Mouse (Mus musculus): ENCODE measurements around the gene Nkain1.

Nkain1 gene

DNA sequence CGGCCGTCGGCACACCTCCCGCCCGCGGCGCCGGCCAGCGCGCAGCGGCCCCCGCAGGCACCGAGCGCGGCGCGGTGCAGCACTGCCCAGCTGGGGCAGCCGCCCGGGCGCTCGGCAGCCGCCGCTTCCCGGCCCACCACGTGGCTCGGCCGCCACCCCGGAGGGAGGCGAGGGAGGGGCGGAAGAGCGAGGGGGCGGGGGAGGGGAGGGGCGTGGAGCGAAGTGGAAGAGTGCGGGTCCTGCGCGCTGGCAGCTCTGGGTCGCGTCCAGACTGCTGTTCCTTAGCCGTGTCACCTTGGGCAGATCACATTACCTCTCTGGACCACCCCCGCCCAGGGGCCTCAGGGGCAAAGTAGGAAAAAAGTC, at the start of gene Nkain1:
TSS of gene Nkain1 (minus strand) at position 126 of the 366 bp plus-strand sequence.
- peak; percentile 15 for DNase-seq

DNA sequence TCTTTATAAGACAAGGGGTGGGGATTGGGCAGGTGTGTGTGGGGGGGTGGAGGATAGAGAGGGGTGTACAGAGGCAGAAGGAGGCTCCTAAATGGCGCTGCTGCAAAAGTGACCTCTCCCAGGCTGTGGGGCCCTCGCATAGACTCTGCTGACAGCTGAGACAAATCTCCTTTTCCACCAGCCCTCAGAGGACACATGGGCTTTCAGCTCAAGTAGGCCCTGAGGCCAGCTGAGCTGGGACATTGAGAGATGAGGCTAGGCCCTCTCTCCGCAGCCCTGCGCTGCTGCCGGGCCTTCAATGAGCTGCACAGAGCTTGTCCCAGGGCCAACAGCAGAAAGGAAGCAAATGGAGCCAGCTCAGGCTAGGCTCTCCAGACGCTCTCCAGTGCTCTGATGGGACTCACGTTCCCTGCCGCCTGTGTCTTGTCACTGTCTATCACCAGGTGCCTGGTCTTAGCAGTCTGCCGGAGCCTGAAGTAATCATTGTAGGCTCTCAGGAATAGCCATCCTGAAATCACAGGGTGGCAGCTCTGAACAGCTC, 4.8 kb upstream of the Nkain1 start:
- DNase-seq: no peak

DNA sequence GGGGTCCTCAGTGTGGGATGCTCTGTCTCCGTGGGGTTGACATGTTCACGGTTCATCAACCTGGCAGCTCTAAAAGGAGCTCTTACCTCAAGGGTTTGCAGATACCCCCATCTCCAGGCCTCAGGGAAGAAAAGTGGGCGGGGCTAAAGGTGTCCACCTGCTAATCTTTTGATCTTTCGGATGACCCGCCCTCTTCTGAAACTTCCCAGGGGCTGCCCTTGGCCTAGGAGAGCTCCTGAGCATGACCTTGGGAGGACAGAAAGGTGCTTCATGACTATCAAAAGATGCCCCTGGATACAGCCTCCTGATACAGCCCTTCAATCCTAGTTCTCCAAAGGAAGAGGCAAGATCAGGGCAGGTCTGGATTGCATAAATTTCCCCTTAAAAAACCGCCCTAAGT, 3.1 kb upstream of the Nkain1 start:
- no peak for DNase-seq

DNA sequence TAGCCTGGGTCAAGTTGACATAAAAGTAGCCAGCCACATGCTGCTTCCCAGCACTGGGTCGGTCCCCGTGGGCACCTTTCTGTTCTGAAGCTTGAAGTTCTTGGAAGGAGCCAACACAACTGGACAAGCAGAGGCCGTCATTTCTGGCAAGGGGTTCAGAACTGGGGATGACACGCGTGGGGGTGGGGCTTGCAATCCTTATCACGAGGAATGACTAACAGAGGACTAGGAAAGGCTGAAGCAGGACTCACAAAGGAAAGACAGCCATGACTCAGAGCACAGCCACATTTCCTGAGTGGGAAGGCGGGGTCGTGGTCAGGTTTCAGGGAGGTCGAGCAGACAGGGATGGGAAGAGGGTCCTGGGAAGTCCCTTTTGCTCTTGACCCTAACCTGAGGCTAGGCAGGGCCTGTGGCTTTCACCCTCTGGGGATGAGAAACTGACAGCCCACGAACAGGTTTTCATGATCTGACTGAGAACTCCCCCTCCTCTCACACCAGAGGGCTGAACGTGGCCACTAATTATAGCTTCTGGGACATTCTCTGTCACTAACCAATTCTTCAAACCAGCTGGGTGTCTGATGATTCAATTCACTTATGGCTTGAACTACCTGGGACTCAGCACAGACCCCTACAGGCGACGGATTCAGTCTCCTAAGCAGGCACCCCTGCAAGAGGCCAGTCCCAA, 2.4 kb upstream of the Nkain1 start:
- no peak for DNase-seq

DNA sequence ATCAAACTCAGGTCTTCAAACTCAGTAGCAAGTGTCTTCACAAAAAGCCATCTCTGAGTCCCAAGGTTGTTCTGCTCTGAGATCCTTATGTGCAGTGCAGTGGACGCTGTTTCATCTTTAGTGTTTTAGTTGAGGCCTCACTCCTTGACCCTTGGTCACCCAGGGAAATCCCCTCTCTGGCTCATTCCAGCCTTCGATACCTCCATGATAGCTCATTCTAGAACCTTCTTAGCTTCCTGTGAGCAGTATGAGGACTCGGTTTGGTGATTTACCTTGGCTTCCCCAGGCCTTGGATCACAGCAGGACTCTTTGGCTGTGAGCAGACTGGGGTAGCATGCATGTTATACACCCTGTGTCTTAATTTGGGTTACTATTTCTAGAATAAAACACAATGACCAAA, 1.6 kb upstream of the Nkain1 start:
- DNase-seq: no peak

DNA sequence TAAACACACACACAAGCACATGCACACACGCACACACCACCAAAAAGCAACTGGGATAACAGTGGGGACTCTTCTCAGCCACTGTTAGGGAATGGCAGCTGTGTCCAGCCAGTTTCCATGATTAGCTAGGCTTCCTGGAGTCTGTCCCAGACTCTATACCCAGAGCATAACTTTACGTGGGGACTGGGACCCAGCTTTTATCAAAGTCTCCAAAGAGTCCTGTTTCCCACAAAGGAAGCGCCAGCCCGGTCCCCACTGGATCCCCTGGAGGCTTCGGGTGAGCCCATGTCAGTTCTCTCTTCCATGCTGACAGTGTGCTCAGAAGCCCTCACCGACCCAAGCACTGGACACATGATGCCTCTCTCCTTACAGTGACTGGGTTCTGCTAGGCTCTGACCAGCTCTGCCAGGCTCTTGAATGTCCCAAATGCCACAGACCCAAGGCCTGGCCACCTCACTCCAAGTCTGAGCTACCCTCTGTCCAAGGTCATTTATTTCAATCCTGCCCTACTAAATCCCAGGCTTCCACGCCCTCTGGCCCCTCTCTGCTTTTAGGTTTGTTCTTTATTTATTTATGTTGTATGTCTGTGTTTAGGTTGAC, 988 bp upstream of the Nkain1 start:
- DNase-seq: no peak

DNA sequence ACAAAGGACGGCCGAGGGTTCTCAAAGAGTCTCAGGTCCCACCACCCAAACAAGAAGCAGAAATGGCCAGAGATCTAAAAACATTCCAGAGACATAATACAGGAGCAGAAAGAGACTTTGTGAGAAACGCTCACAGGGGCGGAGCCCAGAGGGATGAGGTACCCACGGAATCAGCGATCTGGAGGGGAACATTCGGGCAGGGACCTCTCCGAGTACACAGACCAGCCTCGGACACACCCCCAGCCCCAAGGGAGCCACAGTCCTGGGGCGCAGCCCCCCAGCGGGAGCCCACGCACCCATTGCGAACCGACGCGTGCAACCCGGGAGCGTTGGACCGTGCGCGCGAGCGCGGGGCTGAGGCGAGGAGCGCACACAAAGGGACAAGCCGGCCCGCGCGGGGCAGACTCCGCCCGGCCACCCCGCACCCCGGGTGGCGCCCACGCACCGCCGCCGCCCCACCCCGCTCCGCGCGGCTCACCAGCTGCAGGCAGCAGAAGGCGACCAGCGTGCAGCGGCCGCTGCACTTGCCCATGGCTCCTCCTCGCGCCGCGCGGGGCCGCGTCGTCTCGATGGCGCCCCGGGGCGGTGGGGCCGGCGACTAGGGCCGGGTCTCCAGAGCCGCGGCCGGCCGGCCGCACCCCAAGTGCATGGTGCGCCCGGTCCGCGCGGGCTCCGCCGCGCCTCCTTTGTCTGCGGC, 474 bp downstream of the Nkain1 start:
- DNase-seq: peak; percentile 7

DNA sequence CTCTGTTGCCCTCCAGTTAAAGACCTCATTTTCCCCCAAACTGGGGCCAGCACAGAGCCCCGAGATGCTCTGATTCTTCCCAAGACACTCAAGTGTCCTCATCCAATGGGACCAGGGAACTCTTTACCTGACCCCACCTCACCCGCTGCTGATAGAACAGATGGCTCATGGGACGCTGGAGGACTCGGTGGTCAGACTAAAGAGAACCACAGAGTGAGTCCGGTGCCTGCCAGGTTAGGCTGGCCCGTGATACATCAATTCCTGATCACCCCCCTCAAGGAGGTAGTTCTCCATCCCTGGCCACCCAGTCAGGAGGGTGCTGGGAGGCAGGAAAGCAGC, 992 bp downstream of the Nkain1 start:
- no peak for DNase-seq

DNA sequence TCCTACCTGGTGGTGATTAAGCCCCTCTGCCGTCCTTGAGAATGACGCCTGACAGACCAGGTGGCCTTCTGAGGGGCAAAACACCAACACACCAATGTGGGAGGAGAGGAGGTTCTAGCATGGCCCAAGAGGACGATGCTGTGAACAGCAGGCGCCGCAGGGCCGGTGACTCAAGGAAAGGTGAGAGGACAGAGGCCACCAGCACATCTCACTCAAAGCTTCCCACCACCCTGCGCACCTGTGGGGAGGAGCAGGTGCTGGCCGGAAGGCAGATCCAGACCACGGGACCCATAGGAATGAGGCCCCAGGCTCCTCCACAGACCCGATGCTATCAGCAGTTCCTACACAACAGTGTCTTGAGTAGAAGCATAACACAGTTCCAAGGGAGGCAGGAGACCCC, 1.4 kb downstream of the Nkain1 start:
- DNase-seq: no peak

DNA sequence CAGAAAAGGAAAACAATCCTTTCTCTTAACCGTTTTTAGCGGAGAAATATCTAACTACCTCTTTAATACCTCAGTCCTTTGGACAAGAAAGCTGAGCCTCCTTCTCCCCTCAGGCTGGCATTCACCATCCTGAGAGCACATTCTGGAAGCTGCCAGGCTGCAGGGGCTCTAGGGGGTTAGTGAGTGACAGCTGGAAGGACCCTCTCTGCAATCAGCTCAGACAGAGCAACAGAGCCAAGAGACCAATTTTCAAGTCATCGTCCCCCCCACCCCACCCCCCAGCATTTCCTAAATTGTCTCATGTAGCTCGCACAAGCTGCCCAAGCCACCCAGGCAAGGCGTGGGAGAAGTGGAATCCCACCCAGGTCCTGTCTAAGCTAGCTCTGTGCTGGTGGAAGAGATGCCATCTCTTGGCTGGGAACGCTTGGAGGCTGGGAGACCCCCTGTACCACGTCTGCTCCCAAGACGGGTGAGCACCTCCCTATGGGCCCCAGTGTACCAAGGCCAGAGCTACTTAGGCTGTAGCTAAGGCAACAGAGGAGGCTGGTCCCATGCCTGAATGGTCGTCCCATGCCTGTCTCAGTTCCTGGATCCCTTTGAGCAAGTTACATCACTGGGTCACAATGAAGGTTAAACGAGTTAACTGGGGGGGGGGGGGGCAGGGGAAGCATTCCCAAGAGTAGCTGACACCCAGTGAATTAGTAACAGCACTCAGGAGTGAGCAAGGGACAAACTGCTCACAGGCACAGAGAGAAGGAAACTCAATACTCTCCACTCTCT, 2.8 kb downstream of the Nkain1 start:
- no peak for DNase-seq

DNA sequence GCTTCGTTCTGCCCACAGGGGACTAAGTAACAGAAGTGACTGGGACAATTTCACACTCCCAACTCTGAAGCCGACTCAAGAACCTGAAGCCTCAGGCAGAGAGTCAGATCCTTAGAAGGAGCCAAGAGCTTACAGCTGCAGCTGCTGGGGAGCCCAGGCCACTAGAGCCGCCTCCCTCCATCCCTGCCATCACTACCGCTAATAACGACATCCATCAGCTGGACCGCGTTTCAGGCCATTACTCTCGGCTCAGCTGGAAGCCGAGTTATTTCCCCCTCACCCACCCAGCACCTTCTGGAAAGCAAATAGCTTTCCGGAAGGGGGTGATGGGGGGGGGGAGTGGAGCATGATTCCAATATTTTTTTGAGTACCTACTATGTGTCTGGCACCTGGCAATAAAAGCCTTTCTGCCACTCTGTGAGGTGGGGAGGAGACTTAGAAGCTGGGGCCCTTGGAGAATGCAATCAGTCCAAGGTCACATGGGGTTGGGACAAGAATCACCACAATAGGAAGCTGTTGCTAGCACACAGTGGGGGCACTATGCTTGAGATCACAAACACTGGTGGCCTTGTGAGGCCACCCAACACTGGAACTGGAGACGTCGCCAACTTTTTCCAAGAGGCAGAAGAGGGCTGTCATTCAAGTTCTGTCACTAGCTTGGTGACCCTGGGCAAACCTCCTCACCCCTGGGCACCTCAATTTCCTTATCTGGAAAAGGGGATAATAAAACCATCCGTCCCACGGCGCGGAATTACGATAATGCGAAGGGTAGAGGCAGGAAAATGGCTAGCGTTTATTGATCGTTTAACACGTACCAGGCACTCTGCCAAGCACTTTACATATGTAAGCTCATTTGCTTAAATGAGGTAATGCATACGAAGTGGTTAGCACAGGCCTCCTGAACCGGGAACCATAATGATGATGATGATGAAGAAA, 5.7 kb downstream of the Nkain1 start:
- no peak for DNase-seq

DNA sequence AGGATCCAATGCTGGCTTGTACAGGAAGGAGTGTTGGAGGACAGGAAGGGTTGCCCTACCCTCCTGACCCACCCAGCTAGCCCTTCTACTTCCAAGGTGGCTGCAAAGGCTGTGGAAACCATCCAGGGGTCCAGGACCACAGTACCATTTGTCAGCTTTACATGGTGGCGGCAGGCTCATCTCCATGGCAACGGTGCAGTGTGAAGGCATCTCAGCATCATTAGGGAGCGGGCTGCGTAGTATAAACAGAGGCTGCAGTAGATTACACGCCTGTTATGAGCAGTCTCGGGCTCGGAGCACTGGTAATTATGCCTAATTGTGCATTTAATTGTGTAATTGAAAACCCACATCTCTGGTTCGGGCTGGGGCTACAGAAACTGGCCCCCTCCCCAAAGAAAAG, 10.2 kb downstream of the Nkain1 start:
- DNase-seq: no peak

DNA sequence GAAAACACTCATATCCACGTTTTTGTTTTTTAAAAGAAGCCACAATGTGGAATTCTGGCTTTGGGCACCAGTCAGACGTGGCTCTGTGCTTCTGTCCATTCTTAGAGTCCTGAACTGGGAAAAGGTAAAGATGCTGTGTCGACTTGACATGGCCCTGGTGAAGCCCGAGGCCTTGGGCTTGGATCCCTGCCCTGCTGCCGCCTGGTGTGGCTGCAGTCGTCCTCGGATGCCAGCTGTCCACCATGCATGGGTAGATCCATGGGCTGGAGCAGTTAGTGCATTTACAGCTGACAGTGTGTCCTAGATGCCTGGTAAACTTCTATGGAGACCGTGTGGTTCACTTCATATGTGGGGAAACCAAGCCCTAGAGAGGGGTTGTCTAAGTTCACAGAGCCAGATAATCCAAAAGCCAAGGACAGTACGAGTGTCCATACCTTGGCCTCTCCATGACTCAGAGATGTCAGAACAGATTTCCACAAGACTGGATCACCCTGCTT, 10.7 kb downstream of the Nkain1 start:
- no peak for DNase-seq

DNA sequence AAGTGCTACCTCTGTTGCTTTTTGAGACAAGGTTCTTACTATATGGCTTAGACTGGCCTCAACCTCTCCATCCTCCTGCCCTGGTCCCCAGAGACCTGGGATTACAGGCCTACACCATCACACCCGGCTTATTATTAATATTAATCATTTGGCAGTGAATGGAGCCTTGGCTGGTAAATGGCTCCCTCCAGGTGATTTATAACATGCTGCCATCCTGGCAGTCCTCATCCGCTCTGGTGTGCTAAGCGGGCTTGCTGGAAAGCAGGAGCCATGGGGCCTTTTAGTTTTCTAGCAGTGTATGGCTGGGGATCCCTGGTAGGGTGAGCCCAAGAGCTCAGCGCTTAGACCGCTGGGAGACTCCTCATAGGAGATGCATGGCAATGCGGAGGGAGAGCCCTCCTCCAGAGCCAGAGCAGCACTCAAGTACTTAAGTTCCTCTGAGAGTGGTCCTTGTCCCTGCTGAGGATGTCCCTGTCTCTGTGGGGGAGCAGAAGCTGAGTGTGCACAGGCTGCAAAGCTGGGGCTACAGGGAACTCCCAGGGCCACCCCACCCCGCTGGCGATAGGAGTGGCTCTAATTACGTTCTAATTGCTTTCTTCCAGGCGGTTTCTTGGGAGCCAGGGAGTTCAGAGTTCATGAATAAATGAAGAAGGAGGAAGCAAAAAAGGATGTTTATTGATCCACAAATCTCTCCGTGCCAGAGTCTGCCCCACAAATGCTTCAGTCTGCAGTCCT, 13.2 kb downstream of the Nkain1 start:
- no peak for DNase-seq

DNA sequence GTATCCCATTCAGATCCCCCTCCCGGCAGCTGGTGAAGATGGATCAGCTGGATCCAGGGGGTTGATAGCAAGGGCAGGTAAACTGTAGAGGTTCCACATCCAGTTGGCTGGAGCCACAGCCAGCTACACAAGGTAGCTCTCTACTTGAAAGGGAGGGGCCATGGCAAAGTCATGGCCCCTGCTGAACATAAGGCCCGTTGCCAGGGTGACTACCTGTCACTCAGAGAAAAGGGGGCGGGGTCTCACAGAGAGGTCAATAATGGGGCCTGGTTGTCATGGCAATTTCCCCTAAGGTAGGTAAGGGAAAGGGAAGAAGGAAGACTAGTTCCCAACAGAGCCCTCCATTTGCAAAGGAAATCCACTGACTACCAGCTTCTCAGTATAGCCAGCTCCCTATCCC, 14.8 kb downstream of the Nkain1 start:
- DNase-seq: no peak

DNA sequence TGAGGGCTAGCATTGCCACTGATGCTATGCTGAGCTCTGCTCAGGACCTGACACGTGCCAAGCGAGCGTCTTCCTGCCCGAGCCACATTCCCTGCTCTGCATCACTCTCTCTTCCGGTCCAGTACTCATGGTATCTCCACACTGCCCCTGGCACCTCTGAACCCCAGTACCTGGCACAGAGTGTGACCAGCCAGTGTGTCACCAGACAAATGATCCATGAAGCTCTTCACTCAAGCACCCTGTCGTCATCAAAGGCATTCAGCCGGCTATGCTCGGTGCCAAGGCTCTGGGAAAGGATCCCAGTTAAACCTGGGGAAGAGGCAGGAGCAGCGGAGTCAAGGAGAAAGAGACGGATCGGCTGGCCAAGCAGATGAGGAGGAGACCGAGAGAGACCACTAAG, 16.1 kb downstream of the Nkain1 start:
- DNase-seq: peak; percentile 26

DNA sequence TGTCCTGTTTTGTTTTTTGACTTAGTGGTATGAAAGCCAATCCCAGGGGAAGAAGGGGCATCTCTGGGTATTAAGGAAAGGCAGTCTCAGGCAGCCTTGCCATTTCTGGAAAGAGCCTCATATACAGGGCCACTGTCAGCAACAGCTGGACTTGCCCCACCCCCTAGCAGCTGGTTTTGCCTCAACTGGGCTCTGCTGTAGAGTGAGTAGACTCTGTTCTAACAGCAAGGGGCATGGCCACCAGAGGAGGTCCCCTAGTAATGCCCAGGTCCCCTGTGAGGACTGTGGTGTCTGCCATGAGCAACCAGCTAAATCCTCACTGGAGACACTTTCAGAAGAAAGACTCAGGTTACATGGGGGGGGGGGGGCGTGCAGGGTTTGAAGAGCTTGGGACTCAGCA, 17.0 kb downstream of the Nkain1 start:
- no peak for DNase-seq

DNA sequence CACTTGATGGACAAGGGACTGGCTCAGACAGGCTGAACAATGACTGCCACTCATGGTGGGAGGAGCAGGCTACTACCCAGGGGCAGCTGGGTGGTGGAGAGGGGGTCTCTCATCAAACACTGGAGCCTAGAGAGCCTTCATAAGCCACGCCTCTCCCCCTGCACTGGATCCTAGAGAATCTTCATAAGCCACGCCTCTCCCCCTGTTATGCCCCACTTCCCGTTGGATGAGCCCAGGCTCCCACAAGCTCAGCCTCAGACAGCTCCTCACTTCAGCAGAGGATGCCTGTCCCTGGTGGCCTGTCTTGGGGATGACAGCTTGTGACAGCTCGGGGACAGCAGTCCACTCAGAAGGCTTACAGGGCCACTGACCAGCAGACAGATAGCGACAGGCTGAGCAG, 17.7 kb downstream of the Nkain1 start:
- DNase-seq: no peak

DNA sequence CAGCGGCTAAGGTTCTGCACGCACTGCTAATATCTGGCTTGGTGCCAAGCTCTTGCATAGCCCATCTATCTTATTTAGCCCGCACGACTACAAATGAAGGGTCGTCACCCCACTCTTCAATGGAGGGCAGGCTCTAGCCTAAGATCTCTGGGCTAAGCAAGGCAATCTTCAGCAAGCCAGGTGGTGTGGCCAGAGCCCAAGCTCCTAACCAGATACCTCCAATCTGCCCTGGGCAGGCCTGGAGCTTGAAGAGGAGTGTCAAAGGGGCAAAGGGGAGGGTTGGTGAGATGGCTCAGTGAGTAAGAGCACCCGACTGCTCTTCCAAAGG, 20.9 kb downstream of the Nkain1 start:
- DNase-seq: no peak

DNA sequence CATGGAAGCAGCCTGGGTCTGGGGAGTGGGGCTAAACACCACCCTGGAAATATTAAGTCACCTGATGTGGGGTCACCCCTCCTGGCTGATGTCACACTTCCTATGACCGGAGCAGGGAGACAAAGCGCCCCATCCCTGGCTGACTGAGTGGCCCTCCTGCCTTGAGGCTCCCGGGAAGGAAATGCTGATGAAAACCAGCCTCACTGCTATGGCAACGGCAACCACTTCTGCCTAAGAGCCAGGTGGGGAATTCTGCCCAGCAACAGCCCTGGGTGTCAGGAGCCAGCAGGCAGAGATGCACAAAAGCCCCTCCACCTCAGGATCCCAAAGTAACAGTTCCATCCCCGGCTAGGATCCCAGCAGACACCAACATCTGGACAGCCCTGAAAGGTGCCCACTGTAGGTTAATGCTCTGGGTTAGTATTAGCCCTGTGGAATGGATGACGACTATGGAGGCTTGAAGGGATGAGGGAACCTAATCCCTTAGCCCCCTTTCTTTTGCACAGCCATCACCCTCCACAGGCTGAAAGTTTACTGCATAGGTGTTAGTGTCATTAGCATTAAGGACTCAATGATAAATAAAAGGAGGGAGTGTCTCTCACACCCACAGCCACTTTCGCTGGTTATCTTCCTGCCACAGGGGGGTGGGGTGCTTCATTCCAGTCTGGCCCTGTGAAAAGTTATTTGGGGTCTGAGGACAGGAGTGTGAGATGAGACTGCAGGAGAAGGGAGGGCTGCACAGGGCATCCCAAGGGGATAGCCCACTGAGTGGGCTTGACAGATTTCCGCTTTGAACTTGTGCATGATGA, 21.5 kb downstream of the Nkain1 start:
- DNase-seq: no peak

DNA sequence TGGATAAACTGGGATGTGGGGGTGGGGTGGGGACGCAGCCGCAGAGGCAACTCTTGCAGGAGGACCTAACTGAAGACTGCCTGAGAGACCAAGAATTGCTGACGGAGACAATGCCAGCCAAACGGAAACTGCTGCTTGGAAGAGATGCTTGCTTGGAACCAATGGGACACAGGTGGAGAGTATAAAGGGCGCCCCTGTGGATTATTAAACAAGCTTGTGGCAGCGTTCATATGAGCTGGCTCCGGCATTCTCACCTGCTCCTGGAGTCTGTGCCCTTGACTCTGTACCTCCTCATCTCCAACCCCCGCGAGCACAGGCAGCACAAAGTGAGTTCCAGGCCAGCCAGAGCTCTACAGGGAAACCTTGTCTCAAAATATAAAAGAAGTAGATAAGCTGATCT, 23.5 kb downstream of the Nkain1 start:
- DNase-seq: no peak

All from lung, postnatal 14 days (tissue).